Mouse (Mus musculus) spleen, adult 2 months (tissue): ENCODE measurements at regions not wholly inside any gene's neighbourhood (a gene's known extent, or its start where the extent isn't known, plus 50 kb on each side); places are given as distances from the start of the nearest gene placed in this dataset.

Source experiments
- CTCF ChIP-seq: fragments of 200-500 bp; IDR thresholded peaks from 2 replicates; pipeline ENCODE4 v1.5.1; 2011; ENCODE audit warnings: mild to moderate bottlenecking, inconsistent platforms; ENCODE audit not compliant: insufficient read depth, insufficient read length, insufficient replicate concordance; ENCODE audit errors: extremely low read depth
- POLR2A ChIP-seq: fragments of 200-500 bp; IDR thresholded peaks from 2 replicates; pipeline ENCODE4 v1.6.1; 2011; ENCODE audit warnings: low read depth, low read length, inconsistent platforms

DNA sequence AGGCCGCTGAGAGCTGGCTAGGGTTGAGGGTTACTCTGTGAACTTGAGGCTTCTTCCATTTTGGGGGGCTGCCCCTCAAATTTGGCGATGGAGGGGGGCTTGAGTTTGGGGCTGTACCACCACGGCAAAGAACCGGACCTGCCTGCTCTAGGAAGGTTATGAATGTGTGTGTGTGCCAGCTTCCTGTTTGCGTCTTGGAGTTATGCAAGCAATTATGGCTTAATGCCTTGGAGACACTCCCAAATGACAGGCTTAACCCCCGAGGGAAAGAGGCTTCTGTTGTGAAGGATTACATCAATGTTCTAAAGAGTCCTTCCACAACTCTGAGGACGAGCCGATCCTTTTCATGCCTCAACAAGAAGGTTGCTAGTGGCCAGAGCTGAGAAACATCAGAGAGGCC is 294.1 kb downstream of the Bcl11a start:
- TF ChIP-seq POLR2A (no peak), CTCF (no peak)
